8 mouse cellular contexts compared by ENCODE assay signal in the genomic region with DNA sequence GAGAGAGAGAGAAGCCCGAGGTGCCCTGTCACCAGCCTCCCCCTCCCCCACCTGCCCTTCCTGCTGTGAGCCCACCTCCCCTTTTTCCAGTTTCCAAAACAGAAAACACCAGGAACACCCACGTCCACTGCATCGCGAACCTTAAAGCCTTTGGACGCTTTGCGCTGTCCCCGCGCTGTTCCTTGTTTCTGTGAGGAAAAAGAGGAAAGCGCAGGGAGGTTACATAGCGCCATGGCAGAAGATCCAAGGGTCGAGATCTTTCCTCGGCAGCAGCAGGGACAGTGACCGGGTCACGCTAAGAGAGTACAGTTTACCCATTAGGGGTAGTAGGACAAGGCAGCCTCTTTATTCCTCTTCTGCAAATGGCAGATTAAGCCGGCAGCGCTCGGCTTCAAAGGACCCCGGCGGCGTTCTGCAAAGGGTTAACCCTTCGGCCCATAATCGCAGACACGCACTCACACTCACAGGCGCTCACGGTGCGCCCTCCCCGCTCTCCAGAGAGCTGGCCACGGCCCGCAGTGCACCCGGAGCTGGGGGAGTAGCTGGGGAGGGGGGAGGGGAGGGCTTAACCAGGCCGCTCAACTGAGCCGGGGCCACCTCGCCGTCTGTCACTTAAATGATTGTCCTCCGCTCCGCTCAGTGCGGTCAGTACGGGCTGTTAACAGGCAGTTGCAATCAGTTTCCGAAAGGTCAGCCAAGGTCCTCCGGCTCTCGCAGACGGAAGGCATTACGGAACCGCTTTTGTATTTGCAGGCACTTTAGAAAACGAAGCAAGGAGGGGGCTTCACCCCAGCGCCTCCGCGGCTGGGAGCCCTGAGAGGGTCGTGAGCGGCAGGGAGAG. TPM values are rescaled to one million over a fixed set of nuclear protein-coding genes. Genes with fewer than 3 reads are reported as not detected.
A peak's percentile ranks its signal among the peaks of the same experiment; 100 is the strongest.
DNase-seq lines count a peak whose midpoint lies in the region; ATAC-seq and TF ChIP-seq lines count a peak whose summit lies in the region.

No protein-coding gene starts in this region.

- H3K9ac ChIP-seq in heart, adult 2 months (ENCODE audit: low read depth, low read length), result peak overlapping the region; percentile 56
- H3K9ac ChIP-seq in kidney, embryonic 16.5 days (replicated peaks; ENCODE audit: low read length), result peak overlapping the region; percentile 62

- 1% methylated on average over 50 of the region's 50 CpGs for WGBS in heart, adult 2 months
- 4% methylated on average over 50 of the region's 50 CpGs for WGBS in kidney, embryonic 16.5 days

- no peaks in the 10 kb centered on the region for H3K79me2 ChIP-seq in heart, adult 2 months (replicated peaks; ENCODE audit: control insufficient read depth, insufficient read depth, low read length)

- no peaks in the 10 kb centered on the region for H3K27me3 ChIP-seq in heart, adult 2 months (ENCODE audit: control insufficient read depth, insufficient read depth, low read length)
- H3K27me3 ChIP-seq in kidney, embryonic 16.5 days (ENCODE audit: insufficient read depth, low read length), result peaks cover 75% of the 10 kb centered on the region

- peak overlapping the region; percentile 81 for H3K27ac ChIP-seq in heart, adult 2 months
- peak overlapping the region; percentile 72 for H3K27ac ChIP-seq in kidney, embryonic 16.5 days (ENCODE audit: low read length)

- intact Hi-C loops in heart, adult 2 months (cut with DNase I), result no loop called here

- TF ChIP-seq EP300 in heart, adult 2 months (IDR thresholded peaks at IDR 0.05; ENCODE audit: insufficient read depth, low read depth, low read length), result no peak

- TF ChIP-seq CTCF in heart, adult 2 months (IDR thresholded peaks at IDR 0.05), result no peak

- no peaks in the 10 kb centered on the region for H3K36me3 ChIP-seq in heart, adult 2 months (ENCODE audit: control insufficient read depth, insufficient read depth, low read length)
- H3K36me3 ChIP-seq in kidney, embryonic 16.5 days (ENCODE audit: insufficient read depth, low read length), result no peaks in the 10 kb centered on the region

- peak overlapping the region; percentile 33 for H3K4me3 ChIP-seq in heart, adult 2 months
- peak overlapping the region; percentile 45 for H3K4me3 ChIP-seq in kidney, embryonic 16.5 days (ENCODE audit: low read length)

- peak overlapping the region; percentile 72 for H3K4me2 ChIP-seq in kidney, embryonic 16.5 days (replicated peaks; ENCODE audit: low read depth, low read length)

- no peak for TF ChIP-seq POLR2A in heart, adult 2 months (IDR thresholded peaks at IDR 0.05; ENCODE audit: insufficient read depth, low read depth, low read length)

- H3K9me3 ChIP-seq in kidney, embryonic 16.5 days (ENCODE audit: low read length), result no peaks in the 10 kb centered on the region

- ATAC-seq in kidney, embryonic 16.5 days (ENCODE audit: low FRiP score, low TSS enrichment), result peak; percentile 34; the same call in 1 of the 2 replicates

- DNase-seq in cerebellum, postnatal 25 days, result peak; percentile 32 to 42
- DNase-seq in cerebellum, postnatal 4 days (ENCODE audit: low spot score in 2 of 2), result no peak
- peak; percentile 47 for DNase-seq in adrenal gland, postnatal 25 days
- DNase-seq in heart, adult 2 months, result peak; percentile 71 to 74
- DNase-seq in lung, postnatal 4 days, result peak; percentile 70 to 80
- DNase-seq in spleen, postnatal 36 days (ENCODE audit: low spot score in 2 of 2), result peak; percentile 15 to 21
- no peak for DNase-seq in frontal cortex, adult 2 months (ENCODE audit: extremely low spot score in 1 of 2, low spot score in 1 of 2)

- peaks cover 4% of the 10 kb centered on the region for H3K4me1 ChIP-seq in heart, adult 2 months (ENCODE audit: control insufficient read depth, insufficient read depth, low read length)
- H3K4me1 ChIP-seq in kidney, embryonic 16.5 days (ENCODE audit: insufficient read depth, low read length), result peaks cover 48% of the 10 kb centered on the region

RNA-seq across cellular contexts. Expression of a gene that starts 23.7 kb away (rescaled TPM):
- 22.0 and 22.7 TPM in 2 replicates for total RNA-seq in adrenal gland, postnatal 25 days (2021)
- total RNA-seq in heart, adult 2 months (2021), result 10 to 100 TPM; 18.0 to 22.4 TPM
- 11.2 and 15.3 TPM in 2 replicates for polyA plus RNA-seq in heart, adult 2 months (2012; rRNA removed)
- 16.7 and 19.9 TPM in 2 replicates for polyA plus RNA-seq in kidney, embryonic 16.5 days (2015; fragmentation: Nextera tagmentation; extraction: Ambion mirVana)
- 13.9 and 17.2 TPM in 2 replicates for polyA plus RNA-seq in frontal cortex, adult 2 months (2012; rRNA removed)

Comparison
In these comparisons a context has a peak if more than half of its experiments do, and no peak if none do; other contexts are left out.
1. DNase-seq: peak in cerebellum, postnatal 25 days (2 of 2), adrenal gland, postnatal 25 days (single experiment), heart, adult 2 months (2 of 2), lung, postnatal 4 days (2 of 2) and spleen, postnatal 36 days (2 of 2); none in cerebellum, postnatal 4 days (0 of 2) and frontal cortex, adult 2 months (0 of 2).